Mouse (Mus musculus) hindbrain, embryonic 12.5 days (tissue): ENCODE data around the gene Lsg1. TPM values are rescaled to one million over a fixed set of nuclear protein-coding genes. Genes with fewer than 3 reads are reported as not detected.
A peak's percentile ranks its signal among the peaks of the same experiment; 100 is the strongest.

Source experiments
- ATAC-seq: fragments of 200-750 bp; cut with Nextera tagmentation; 2 replicates; pipeline ENCODE4 v1.8.0; 2017; ENCODE audit warnings: moderate TSS enrichment; ENCODE audit not compliant: low FRiP score
- H3K27ac ChIP-seq: fragments of 300-500 bp; sonication (generic); 2 replicates; pipeline ENCODE4 v1.5.1; 2016; ENCODE audit warnings: mild to moderate bottlenecking
- H3K27me3 ChIP-seq: fragments of 300-500 bp; sonication (generic); 2 replicates; pipeline ENCODE4 v1.6.1; 2016; ENCODE audit warnings: mild to moderate bottlenecking
- H3K36me3 ChIP-seq: fragments of 300-500 bp; sonication (generic); 2 replicates; pipeline ENCODE4 v1.6.1; 2016; ENCODE audit warnings: mild to moderate bottlenecking
- H3K4me1 ChIP-seq: fragments of 300-500 bp; sonication (generic); 2 replicates; pipeline ENCODE4 v1.6.1; 2016
- H3K4me2 ChIP-seq: fragments of 300-500 bp; sonication (generic); replicated peaks from 2 replicates; pipeline ENCODE4 v1.6.1; 2016; ENCODE audit warnings: mild to moderate bottlenecking
- H3K4me3 ChIP-seq: fragments of 300-500 bp; sonication (generic); 2 replicates; pipeline ENCODE4 v1.5.1; 2016; ENCODE audit warnings: mild to moderate bottlenecking
- H3K9ac ChIP-seq: fragments of 300-500 bp; sonication (generic); 2 replicates; pipeline ENCODE4 v1.6.1; 2016; ENCODE audit warnings: mild to moderate bottlenecking, moderate library complexity
- H3K9me3 ChIP-seq: fragments of 300-500 bp; sonication (generic); replicated peaks from 2 replicates; pipeline ENCODE4 v1.6.1; 2016; ENCODE audit warnings: mild to moderate bottlenecking
- WGBS: fragments of 180-500 bp; shearing (Covaris S2); methylation state at CpG from one replicate; pipeline ENCODE4 v1.1.7; 2016; 5-methylcytosine and 5-hydroxymethylcytosine counted together
- polyA plus RNA-seq: library from polyadenylated mRNA; unstranded; fragments of >200 nt; fragmentation: Nextera tagmentation; extraction: Ambion mirVana; gene quantifications from 2 replicates; pipeline ENCODE4 v1.2.1, GENCODE M21; 2016

The Lsg1 gene
- polyA plus RNA-seq, 1 experiment from 2014 or later: 69.4 TPM

DNA sequence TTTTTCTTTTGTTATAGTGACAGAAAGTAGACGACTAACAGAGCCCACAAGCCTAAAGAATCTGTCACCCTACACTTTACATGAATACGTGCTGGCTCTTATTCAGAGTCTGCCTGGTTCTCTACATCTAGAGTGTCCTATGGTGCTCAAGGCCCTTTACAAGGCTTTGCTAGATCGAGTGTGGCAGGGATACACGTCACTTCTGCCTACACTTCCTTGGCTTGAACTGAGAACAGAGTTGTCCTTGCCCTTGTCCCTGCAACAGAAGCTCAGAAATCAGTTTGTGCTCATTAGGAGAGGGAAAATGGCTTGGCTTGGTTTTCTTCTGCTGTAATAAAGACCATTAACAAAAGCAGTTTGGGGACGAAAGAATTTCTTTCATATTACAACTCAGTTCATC lies 23.9 kb upstream of the Lsg1 start:
- Histone ChIP-seq H3K9ac (no peak overlapping the region), H3K4me3 (no peak overlapping the region), H3K36me3 (no peaks in the 10 kb centered on the region), H3K4me2 (no peak overlapping the region), H3K4me1 (peaks cover 10% of the 10 kb centered on the region), H3K27me3 (no peaks in the 10 kb centered on the region), H3K9me3 (no peaks in the 10 kb centered on the region), H3K27ac (no peak overlapping the region)
- 80% methylated on average over 5 of the region's 5 CpGs for WGBS
- no peak for ATAC-seq

DNA sequence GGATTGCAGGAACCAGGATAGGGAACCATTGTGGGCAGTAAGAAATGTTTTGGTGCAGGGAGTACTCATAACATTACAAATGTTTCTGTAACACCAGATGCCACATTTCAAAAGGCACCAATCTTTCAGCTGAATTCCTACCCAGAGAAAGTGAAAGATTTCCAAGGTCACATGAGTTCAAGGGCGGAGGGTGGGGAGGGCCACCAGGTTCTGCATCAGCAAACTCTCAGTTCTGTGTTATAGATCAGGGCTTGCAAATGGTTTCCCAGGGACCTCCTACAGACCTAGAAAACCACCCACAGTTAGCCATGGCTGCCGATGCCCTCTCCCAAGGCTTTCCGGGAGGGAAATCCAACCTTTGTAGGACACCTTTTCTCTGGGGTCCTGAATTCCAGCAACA lies 20.5 kb upstream of the Lsg1 start:
- no peaks in the 10 kb centered on the region for H3K36me3 ChIP-seq
- ATAC-seq: no peak

DNA sequence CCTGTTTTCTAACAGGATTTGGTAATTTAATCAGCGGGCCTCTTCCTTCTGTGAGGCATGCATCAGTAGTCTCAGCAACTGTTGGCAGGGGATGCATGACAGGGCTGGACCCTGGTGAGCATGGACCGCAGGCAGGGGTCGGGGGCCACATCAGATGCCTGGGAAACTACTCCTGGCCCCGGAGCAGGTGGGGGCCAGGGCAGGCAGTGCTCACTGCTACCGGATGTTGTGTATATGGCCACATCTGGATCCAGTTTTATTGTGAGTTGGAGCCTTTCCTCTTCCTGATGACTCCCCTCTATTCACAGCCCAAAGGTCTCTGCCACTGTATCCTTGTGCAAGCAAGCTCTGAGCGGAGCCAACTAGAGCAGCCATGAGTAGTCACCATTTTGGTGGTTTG lies 18.1 kb upstream of the Lsg1 start:
- peaks cover 41% of the 10 kb centered on the region for H3K4me1 ChIP-seq

More for the DNA sequence above, 20.5 kb upstream of the Lsg1 start:
- Histone ChIP-seq H3K9me3 (no peaks in the 10 kb centered on the region), H3K9ac (no peak overlapping the region), H3K4me3 (no peak overlapping the region), H3K4me2 (no peak overlapping the region), H3K27ac (no peak overlapping the region), H3K4me1 (peaks cover 22% of the 10 kb centered on the region), H3K27me3 (no peaks in the 10 kb centered on the region)
- WGBS: 89% methylated on average over 3 of the region's 3 CpGs

DNA sequence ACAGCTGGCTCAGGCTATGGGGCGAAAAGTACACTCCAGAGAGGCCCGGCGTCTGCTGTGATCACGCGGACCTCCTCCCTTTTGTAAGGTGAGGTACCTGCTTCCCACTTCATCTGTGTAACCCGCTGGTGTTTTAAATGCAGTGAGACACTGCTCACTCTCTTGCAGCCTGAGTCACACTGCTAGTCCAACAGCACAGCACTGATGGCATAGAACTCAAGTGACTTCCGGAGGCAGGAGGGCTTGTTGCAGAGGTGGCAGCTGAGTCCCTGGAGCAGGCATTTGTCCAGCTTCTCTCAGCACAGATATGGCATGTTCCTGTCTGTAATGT lies 17.4 kb upstream of the Lsg1 start:
- Histone ChIP-seq H3K27me3 (peaks cover 18% of the 10 kb centered on the region), H3K36me3 (no peaks in the 10 kb centered on the region), H3K4me3 (no peak overlapping the region), H3K27ac (no peak overlapping the region), H3K4me1 (peaks cover 48% of the 10 kb centered on the region), H3K9ac (no peak overlapping the region), H3K9me3 (no peaks in the 10 kb centered on the region), H3K4me2 (no peak overlapping the region)
- WGBS: 74% methylated on average over 7 of the region's 7 CpGs
- no peak for ATAC-seq

More for the DNA sequence above, 18.1 kb upstream of the Lsg1 start:
- no peak for ATAC-seq
- Histone ChIP-seq H3K36me3 (no peaks in the 10 kb centered on the region), H3K9me3 (no peaks in the 10 kb centered on the region), H3K4me3 (no peak overlapping the region), H3K27ac (no peak overlapping the region), H3K9ac (no peak overlapping the region), H3K4me2 (no peak overlapping the region), H3K27me3 (peaks cover 16% of the 10 kb centered on the region)
- 48% methylated on average over 6 of the region's 6 CpGs for WGBS

DNA sequence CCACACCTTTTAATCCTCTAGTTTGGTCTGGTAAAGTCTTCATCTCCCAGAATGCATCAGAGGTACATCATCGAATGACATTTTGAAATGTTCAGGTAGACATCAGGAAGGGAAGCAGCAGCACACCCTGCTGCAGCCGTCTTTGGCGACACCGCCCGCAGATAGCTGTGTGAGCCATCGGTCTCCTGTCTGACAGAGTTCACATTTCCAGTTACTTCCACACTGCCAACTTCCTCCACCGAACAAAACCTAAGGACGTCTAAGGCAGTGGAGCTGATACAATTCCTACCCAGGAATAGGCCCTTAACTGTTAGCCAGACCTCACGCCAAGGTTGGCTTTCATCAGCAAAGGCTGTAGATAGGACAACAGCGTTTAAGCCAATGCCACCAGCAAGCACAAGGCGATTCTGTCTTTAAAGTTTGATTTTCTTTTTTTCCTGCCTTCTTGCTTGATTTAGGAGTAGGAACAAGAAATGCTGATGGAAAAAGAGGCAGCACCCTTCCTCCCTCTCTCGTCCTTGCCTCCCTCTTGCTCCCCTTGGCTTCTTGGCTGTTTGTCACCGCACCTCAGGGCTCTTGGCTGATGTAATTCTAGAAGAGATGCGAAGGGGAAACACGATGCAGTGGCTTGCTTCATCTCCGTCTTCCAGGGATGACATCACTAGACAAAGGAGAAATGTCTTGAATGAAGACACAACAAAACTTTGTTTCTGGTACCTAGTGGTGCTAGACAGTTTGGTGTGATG lies 16.8 kb upstream of the Lsg1 start:
- Histone ChIP-seq H3K4me2 (no peak overlapping the region), H3K27ac (no peak overlapping the region), H3K27me3 (peaks cover 19% of the 10 kb centered on the region), H3K4me3 (no peak overlapping the region), H3K36me3 (no peaks in the 10 kb centered on the region), H3K9ac (no peak overlapping the region), H3K9me3 (no peaks in the 10 kb centered on the region), H3K4me1 (peaks cover 48% of the 10 kb centered on the region)
- no peak for ATAC-seq
- 68% methylated on average over 16 of the region's 16 CpGs for WGBS

DNA sequence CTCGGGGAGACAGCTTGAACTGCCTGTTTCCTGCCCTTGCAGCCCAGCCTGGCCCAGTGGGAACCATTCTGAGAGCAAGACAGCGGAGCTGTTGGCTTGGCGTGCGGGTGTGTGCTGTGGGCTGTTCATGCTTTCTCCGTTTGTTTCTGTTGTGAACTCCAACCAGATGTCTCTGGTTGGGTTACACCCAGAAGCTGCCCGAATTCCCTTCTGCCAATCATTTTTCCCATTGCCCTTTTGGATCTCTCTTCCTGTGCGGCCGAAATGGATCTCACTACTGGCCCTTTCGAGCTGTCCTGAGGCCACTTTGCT lies 16.1 kb upstream of the Lsg1 start:
- Histone ChIP-seq H3K9ac (no peak overlapping the region), H3K27ac (0 out of 2 replicates have a peak overlapping the region, but pooled peaks have one; percentile 17), H3K4me1 (peaks cover 48% of the 10 kb centered on the region), H3K9me3 (no peaks in the 10 kb centered on the region), H3K4me3 (no peak overlapping the region), H3K27me3 (peaks cover 19% of the 10 kb centered on the region), H3K4me2 (peak overlapping the region; percentile 26), H3K36me3 (no peaks in the 10 kb centered on the region)
- no peak for ATAC-seq
- 57% methylated on average over 9 of the region's 9 CpGs for WGBS

DNA sequence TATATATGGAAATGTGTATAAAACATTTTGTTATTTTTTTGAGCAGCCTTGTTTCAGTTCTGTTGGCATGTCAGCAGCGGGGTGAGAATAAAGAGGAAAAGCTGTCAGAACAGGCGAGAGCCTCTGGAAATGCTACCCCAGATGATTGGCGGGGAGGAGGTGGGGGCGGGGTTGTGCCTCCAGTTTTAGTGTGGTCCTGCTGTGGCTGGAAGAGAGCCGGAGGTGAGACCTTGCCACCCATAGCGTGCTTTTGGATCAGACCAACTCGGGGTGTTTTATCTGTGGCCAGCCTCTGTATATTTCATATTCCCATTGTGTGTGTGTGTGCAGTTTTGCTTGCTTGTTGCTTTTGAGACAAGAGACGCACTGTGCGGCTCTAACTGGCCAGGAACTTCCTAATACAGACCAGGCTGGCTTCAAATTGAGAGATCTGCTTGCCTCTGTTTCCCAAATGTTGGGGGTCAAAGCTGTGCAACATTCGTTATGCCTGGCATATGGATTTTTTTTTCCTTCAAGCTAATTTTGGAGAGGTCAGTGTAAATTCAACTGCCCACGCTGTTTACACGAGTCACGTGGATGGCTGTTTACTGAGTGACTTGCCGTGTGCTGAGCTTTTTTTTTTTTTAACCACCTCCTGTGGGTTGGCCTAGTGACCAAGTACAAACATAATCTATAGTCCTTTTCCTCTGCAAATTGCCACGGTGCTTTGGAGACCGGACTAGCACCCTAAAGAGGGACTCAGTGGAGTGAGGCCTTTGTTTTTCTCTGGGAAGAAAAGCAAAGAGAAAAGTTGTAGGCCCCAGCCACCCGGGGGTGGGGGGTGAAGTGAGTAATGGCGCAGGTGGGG lies 15.5 kb upstream of the Lsg1 start:
- no peak overlapping the region for H3K9ac ChIP-seq
- no peaks in the 10 kb centered on the region for H3K9me3 ChIP-seq
- 0 out of 2 replicates have a peak overlapping the region, but pooled peaks have one; percentile 17 for H3K27ac ChIP-seq
- H3K27me3 ChIP-seq: peaks cover 19% of the 10 kb centered on the region
- ATAC-seq: no peak
- H3K4me2 ChIP-seq: peak overlapping the region; percentile 26
- H3K36me3 ChIP-seq: no peaks in the 10 kb centered on the region
- peaks cover 48% of the 10 kb centered on the region for H3K4me1 ChIP-seq
- 27% methylated on average over 18 of the region's 18 CpGs for WGBS
- H3K4me3 ChIP-seq: no peak overlapping the region

DNA sequence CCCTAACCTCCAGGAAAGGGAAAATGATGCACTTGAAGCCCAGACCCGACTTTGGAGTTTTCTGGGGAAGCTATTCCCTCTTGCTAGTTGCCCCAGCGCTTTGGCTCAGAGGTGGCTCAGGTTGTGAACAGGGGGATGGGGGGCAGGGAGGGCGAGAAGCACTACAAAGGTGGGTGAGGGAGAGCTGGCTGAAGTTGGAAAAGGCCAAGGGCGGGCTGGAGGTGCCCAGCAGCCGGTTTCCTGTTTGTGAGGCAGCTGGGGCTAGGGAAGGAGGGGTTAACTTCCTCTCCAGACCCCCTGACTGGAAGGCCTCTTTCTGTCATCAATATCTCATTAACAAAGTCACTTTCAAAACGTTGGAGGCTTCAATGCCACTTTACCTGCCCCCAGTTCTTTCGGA lies 14.6 kb upstream of the Lsg1 start:
- Histone ChIP-seq H3K27me3 (peaks cover 22% of the 10 kb centered on the region), H3K4me1 (peaks cover 53% of the 10 kb centered on the region), H3K9me3 (no peaks in the 10 kb centered on the region), H3K36me3 (no peaks in the 10 kb centered on the region), H3K4me3 (peak overlapping the region; percentile 64), H3K27ac (peak overlapping the region; percentile 13; the same call in 1 of the 2 replicates), H3K4me2 (peak overlapping the region; percentile 94), H3K9ac (peak overlapping the region; percentile 1; the same call in 1 of the 2 replicates)
- 27% methylated on average over 7 of the region's 7 CpGs for WGBS
- ATAC-seq: no peak

DNA sequence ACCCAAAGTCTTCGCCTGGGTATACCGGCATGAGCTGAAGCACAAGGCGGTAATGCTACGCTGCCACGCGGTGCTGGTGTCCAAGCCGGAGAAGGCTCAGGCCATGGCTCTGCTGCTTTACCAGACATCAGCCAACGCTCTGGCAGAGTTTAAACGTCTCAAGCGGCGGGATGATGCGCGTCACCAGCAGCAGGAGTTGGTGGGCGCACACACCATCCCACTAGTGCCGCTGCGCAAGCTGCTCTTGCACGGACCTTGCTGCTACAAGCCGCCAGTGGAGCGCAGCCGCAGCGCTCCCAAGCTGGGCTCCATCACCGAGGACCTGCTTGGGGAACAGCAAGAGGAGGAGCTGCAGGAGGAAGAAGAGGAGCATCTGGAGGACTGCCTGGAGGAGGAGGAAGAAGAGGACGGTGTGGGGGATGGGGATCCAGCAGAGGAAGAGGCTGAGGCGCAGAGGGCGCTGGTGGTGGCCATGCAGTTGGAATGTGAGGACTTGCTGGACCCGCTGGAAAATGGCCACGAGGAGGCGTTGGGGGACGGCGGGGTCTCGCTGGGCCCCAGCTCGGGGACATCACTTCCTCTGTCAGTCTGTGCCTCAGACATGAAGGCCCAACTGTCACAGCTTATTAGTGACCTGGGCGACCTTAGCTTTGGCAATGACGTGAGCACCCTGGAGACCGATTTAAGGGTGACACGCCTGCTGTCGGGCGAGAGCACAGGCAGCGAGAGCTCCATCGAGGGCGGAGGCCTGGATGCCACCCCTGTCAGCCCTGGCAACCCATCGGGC lies 13.8 kb upstream of the Lsg1 start:
- H3K4me1 ChIP-seq: peaks cover 57% of the 10 kb centered on the region

DNA sequence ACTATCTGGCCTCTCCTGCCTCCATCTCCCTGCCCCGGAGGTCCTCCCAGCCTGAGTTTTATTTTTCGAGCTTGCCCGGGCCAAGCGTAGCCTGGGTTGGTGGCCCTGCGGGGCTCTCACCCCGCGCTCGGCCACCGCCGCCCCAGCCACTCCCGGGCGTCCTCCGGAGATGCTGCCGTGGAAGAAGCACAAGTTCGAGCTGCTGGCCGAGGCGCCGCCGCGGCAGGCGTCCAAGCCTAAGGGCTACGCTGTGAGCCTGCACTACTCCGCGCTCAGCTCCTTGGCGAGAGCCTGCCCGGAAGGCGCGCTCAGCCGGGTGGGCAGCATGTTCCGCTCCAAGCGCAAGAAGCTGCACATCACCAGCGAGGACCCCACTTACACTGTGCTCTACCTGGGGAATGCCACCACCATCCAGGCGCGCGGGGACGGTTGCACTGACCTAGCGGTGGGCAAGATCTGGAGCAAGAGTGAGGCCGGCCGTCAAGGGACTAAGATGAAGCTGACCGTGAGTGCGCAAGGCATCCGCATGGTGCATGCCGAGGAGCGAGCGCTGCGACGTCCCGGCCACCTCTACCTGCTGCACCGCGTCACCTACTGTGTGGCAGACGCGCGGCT lies 13.1 kb upstream of the Lsg1 start:
- WGBS: under 1% methylated on average over 53 of the region's 53 CpGs
- Histone ChIP-seq H3K36me3 (no peaks in the 10 kb centered on the region), H3K9ac (peak overlapping the region; percentile 67), H3K27ac (peak overlapping the region; percentile 18; the same call in 1 of the 2 replicates), H3K4me2 (peak overlapping the region; percentile 94), H3K27me3 (peaks cover 33% of the 10 kb centered on the region), H3K4me1 (peaks cover 54% of the 10 kb centered on the region), H3K9me3 (no peaks in the 10 kb centered on the region), H3K4me3 (peak overlapping the region; percentile 64)
- ATAC-seq: peak; percentile 20

More for the DNA sequence above, 13.8 kb upstream of the Lsg1 start:
- Histone ChIP-seq H3K4me2 (peak overlapping the region; percentile 94), H3K9me3 (no peaks in the 10 kb centered on the region), H3K4me3 (peak overlapping the region; percentile 64), H3K27ac (peak overlapping the region; percentile 13), H3K9ac (peak overlapping the region; percentile 67), H3K27me3 (peaks cover 28% of the 10 kb centered on the region), H3K36me3 (no peaks in the 10 kb centered on the region)
- WGBS: 8% methylated on average over 42 of the region's 42 CpGs
- ATAC-seq: peak; percentile 9; the same call in 1 of the 2 replicates

DNA sequence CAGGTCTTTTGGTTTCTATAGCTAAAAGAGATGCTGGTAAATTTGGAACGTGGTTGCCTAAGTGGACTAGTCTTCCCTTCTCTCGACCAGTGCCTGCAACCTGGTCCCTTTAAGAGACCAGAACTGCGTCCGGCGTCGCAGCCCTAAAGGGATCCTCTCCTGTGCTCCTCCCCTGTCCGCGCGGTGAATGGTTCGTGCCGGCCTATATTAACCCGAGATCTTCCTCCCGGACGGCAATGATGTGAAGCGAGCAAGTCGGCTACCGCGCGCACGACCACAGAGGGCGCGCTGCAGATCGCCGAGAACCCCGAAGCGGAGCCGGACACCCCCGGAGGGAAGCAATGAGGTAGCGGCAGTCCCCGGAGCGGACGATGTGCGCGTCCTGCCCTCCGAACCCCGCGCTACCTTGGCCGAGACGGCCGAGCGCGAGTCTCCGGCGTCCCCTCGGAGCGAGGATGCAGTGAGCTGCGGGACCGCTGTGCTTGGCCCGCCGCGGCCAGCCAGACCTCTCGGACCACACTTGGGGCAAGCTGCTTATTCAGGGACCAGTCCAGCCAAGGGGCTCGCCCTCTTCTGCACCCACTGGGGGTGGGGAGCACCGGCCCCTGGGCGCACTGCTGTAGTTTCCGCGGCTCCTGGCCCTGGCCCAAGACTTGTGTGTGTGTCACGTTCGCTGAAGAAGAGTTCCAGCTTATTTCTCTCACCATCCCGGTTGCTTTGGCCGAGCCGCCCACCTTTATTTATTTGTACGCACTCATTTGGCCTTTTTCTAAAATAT lies 12.3 kb upstream of the Lsg1 start, which contains the start of gene Fam43a:
Gene Fam43a (plus strand): TSS at position 233 of the 778 bp plus-strand sequence.
- peak within 1 kb of the TSS; percentile 68 for H3K27ac ChIP-seq
- H3K4me3 ChIP-seq: peak within 1 kb of the TSS; percentile 64
- no peaks in the 10 kb centered on the region for H3K9me3 ChIP-seq
- WGBS: under 1% methylated on average over 54 of the region's 63 CpGs
- H3K4me1 ChIP-seq: peaks cover 46% of the 10 kb centered on the region
- peaks cover 40% of the 10 kb centered on the region for H3K27me3 ChIP-seq
- H3K36me3 ChIP-seq: no peaks in the 10 kb centered on the region
- H3K4me2 ChIP-seq: peak within 1 kb of the TSS; percentile 94
- ATAC-seq: peak; percentile 81
- H3K9ac ChIP-seq: peak within 1 kb of the TSS; percentile 67
